Mouse (Mus musculus) liver, embryonic 14.5 days (tissue): ENCODE data around the gene Hist1h2bl.
"Not testable (repeated sequence)": the region's sequence is repeated elsewhere in the genome, so short reads cannot be mapped to it uniquely, and the experiment has no call there.

Experiments
- CTCF ChIP-seq: IDR thresholded peaks from 2 replicates; pipeline ENCODE4 v1.5.1; 2016; ENCODE audit warnings: antibody characterized with exemption, low read depth, control low read depth
- EP300 ChIP-seq: IDR thresholded peaks from 2 replicates; pipeline ENCODE4 v1.6.1; 2016; ENCODE audit warnings: antibody characterized with exemption, low read depth

DNA sequence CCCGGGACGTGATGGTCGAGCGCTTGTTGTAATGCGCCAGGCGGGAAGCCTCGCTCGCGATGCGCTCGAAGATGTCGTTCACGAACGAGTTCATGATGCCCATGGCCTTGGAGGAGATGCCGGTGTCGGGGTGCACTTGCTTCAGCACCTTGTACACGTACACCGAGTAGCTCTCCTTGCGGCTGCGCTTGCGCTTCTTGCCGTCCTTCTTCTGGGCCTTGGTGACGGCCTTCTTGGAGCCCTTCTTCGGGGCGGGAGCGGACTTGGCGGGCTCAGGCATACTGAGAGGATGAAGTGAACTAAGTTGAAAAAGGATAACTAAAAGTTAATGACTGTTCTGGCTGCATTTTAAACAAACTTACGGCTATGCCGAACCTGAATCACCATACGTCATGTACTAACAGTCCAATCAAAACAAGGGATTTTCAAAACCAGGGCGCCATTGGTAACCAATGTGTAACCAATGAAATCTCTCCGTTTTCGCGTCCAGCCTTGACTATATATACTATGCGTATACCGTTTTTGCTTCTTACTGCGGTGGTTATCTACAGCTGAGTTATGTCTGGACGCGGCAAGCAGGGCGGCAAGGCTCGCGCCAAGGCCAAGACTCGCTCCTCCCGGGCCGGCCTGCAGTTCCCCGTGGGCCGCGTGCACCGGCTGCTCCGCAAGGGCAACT is at the start of gene Hist1h2bl, which contains the start of gene Hist1h2ai:
- TF ChIP-seq CTCF: not testable (repeated sequence)
- peak; percentile 71 for TF ChIP-seq EP300
